Mouse (Mus musculus) erythroblast, embryonic 14.5 days (primary cell): Measurements from ENCODE around the gene Pik3ip1. TPM values are rescaled to one million over a fixed set of nuclear protein-coding genes. Genes with fewer than 3 reads are reported as not detected.

Experiments
- H3K27me3 ChIP-seq: 2 replicates; pipeline ENCODE4 v1.6.1; 2012; ENCODE audit warnings: inconsistent platforms; ENCODE audit not compliant: control insufficient read depth
- H3K36me3 ChIP-seq: 2 replicates; pipeline ENCODE4 v1.6.1; 2012; ENCODE audit warnings: mild to moderate bottlenecking, inconsistent platforms; ENCODE audit not compliant: control insufficient read depth
- H3K4me1 ChIP-seq: 2 replicates; pipeline ENCODE4 v1.6.1; 2012; ENCODE audit warnings: inconsistent platforms; ENCODE audit not compliant: control insufficient read depth
- H3K4me3 ChIP-seq: replicated peaks from 2 replicates; pipeline ENCODE3; 2012; ENCODE audit warnings: moderate library complexity, mild to moderate bottlenecking, inconsistent platforms
- H3K9me3 ChIP-seq: 2 replicates; pipeline ENCODE4 v1.6.1; 2012; ENCODE audit warnings: low read length, inconsistent platforms, mixed read lengths; ENCODE audit not compliant: control insufficient read depth
- GATA1 ChIP-seq: IDR thresholded peaks from 2 replicates; pipeline ENCODE4 v1.6.1; 2012; ENCODE audit warnings: low read length, inconsistent platforms, mixed read lengths
- TAL1 ChIP-seq: IDR thresholded peaks from 3 replicates; pipeline ENCODE4 v1.6.1; 2012; ENCODE audit warnings: low read length, inconsistent platforms, mixed read lengths
- polyA plus RNA-seq: library from polyadenylated mRNA; stranded (reverse); fragments of >175 nt; gene quantifications from 2 replicates; pipeline ENCODE4 v1.2.3, GENCODE M21; 2012

Gene Pik3ip1
- polyA plus RNA-seq, 1 experiment, result 0.07 TPM

DNA sequence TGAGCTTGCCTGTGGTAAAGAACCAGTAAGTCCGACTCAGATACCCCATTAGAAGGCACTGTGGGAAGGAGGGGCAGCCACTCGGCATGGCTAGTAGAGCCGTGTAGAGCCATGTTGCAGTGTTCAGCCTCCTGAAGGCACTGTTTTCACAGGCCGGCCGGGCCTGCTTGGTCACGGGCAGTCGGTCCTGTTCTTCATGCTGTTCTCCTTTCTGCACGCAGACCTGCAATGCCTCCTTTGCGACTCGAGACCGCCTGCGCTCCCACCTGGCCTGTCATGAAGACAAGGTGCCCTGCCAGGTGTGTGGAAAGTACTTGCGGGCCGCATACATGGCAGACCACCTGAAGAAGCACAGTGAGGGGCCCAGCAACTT lies 31.4 kb upstream of the Pik3ip1 start:
- no peak overlapping the region for H3K4me3 ChIP-seq
- H3K9me3 ChIP-seq, result no peaks in the 10 kb centered on the region
- peaks cover 20% of the 10 kb centered on the region for H3K4me1 ChIP-seq
- H3K36me3 ChIP-seq, result peaks cover 96% of the 10 kb centered on the region
- TF ChIP-seq GATA1 (no peak), TAL1 (no peak)
- H3K27me3 ChIP-seq, result no peaks in the 10 kb centered on the region

DNA sequence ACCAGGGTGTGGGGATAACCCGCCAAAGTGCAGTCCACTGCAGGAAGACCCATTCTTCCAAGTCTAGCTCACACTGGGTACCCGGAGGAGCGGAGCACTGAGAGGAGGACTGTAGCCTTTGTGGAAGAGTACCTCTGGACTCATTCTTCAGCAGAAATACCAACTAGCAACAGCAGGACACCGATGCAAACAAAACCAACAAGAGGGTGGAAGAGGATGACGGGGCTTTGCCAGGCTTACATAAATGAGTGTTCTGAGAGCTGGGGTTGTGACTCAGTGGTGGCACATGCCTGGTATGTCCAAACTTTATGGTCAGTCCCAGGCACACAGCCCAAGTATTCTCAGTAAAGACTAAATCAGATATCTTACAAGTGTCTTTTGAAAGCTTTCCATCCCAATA lies 29.1 kb upstream of the Pik3ip1 start:
- Histone ChIP-seq H3K4me1 (peaks cover 2% of the 10 kb centered on the region), H3K36me3 (peaks cover 95% of the 10 kb centered on the region), H3K9me3 (no peaks in the 10 kb centered on the region), H3K4me3 (no peak overlapping the region), H3K27me3 (no peaks in the 10 kb centered on the region)
- TF ChIP-seq TAL1, result no peak
- TF ChIP-seq GATA1, result no peak

- no peaks in the 10 kb centered on the region; the same call in 1 of the 2 replicates for H3K4me1 ChIP-seq
- H3K9me3 ChIP-seq, result no peaks in the 10 kb centered on the region
- no peak overlapping the region for H3K4me3 ChIP-seq
- TF ChIP-seq GATA1 (no peak), TAL1 (no peak)
- H3K36me3 ChIP-seq, result peaks cover 95% of the 10 kb centered on the region
- H3K27me3 ChIP-seq, result no peaks in the 10 kb centered on the region
Observed at GRCm38 (mm10) chr11:3302385-3302784, 27.8 kb upstream of the Pik3ip1 start.

GRCm38 (mm10) chr11:3302792-3303191 lies 27.4 kb upstream of the Pik3ip1 start:
- no peaks in the 10 kb centered on the region for H3K27me3 ChIP-seq
- no peak overlapping the region for H3K4me3 ChIP-seq
- peaks cover 95% of the 10 kb centered on the region for H3K36me3 ChIP-seq
- no peaks in the 10 kb centered on the region for H3K9me3 ChIP-seq
- TF ChIP-seq TAL1 (no peak), GATA1 (no peak)
- no peaks in the 10 kb centered on the region for H3K4me1 ChIP-seq

DNA sequence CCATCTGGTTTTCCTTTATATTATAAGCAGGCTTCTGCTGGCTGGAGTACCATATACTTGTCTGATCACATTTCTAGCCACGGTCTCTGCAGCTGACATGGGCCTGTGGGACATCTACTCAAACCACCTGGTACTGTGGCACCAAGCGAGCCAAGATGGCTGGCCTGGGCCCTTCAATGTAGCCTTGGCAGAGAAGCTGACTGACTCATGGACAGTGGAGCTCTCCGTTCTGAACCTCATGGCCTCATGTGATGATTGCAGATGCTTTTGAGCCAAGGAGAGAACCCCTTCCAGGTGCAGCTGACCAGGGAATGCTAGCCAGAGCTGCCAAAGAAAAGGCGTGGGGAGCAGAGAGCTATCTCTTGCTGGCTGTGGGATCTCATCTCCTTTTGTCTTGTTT lies 24.4 kb upstream of the Pik3ip1 start:
- Histone ChIP-seq H3K27me3 (no peaks in the 10 kb centered on the region), H3K4me3 (no peak overlapping the region), H3K4me1 (peaks cover 2% of the 10 kb centered on the region), H3K36me3 (peaks cover 96% of the 10 kb centered on the region), H3K9me3 (no peaks in the 10 kb centered on the region)
- no peak for TF ChIP-seq TAL1
- no peak for TF ChIP-seq GATA1

DNA sequence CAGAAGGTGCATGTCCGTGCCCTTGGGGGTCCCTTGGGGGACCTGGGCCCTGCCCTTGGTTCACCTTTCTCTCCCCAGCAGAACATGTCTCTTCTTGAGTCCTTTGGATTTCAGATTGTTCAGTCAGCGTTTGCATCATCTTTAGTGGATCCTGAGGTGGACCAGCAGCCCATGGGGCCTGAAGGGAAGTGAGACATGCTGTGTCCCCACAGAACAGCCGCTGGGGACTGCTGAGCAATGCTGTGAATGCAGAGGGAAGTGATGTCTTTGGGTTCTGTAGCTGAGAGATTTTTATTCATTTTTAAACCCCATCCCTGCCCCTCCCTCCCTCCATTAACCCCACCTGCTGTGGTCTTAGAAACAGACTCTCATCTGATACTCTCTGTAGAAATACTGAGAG lies 22.3 kb upstream of the Pik3ip1 start:
- H3K27me3 ChIP-seq, result no peaks in the 10 kb centered on the region
- H3K4me1 ChIP-seq, result peaks cover 13% of the 10 kb centered on the region
- peaks cover 91% of the 10 kb centered on the region for H3K36me3 ChIP-seq
- no peaks in the 10 kb centered on the region for H3K9me3 ChIP-seq
- H3K4me3 ChIP-seq, result no peak overlapping the region
- no peak for TF ChIP-seq TAL1
- no peak for TF ChIP-seq GATA1

- no peaks in the 10 kb centered on the region for H3K27me3 ChIP-seq
- TF ChIP-seq GATA1 (no peak), TAL1 (no peak)
- H3K4me3 ChIP-seq, result no peak overlapping the region
- no peaks in the 10 kb centered on the region for H3K9me3 ChIP-seq
- peaks cover 78% of the 10 kb centered on the region for H3K36me3 ChIP-seq
- peaks cover 27% of the 10 kb centered on the region for H3K4me1 ChIP-seq
Observed at GRCm38 (mm10) chr11:3309884-3310283, 20.3 kb upstream of the Pik3ip1 start.

- Histone ChIP-seq H3K9me3 (no peaks in the 10 kb centered on the region), H3K4me3 (no peak overlapping the region), H3K4me1 (peaks cover 27% of the 10 kb centered on the region), H3K27me3 (no peaks in the 10 kb centered on the region), H3K36me3 (peaks cover 67% of the 10 kb centered on the region)
- TF ChIP-seq GATA1 (no peak), TAL1 (no peak)
Observed at GRCm38 (mm10) chr11:3310789-3311585, 19.2 kb upstream of the Pik3ip1 start.

- peaks cover 27% of the 10 kb centered on the region for H3K4me1 ChIP-seq
- H3K9me3 ChIP-seq, result no peaks in the 10 kb centered on the region
- H3K27me3 ChIP-seq, result no peaks in the 10 kb centered on the region
- TF ChIP-seq GATA1 (no peak), TAL1 (no peak)
- H3K4me3 ChIP-seq, result no peak overlapping the region
- H3K36me3 ChIP-seq, result peaks cover 59% of the 10 kb centered on the region
Observed at GRCm38 (mm10) chr11:3311586-3312347, 18.4 kb upstream of the Pik3ip1 start.
